Comparison of ENCODE assay signal across 8 mouse cellular contexts in the genomic region with DNA sequence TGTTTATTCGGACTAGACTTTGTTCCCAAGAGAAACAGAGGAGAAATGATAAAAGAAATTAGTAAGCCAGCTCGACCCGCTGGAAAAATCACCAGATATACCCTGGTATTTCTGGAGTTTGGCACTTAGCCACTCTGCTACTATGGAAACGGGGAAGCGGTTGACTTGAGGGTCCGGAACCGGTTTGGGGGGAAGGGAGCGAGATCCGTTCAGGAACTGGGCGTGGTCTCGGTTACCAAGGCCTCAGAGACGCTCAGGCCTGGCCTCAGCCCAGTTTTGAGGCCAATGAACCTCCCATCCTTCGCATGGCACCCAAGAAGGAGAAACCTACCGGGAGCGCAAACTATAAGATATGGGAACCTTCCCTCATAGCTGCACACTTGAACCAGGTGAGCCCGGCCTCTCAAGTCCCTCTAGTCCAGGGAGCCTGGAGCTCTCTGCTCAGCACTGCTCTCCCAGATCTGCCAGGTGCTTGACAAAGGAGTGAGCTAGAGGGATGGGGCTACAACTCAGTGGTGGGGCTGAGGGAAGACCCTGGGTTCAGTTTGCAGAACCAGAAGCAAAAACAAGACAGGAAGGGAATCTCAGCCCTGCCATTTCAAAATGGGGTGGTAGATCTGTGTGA. TPM values are rescaled to one million over a fixed set of nuclear protein-coding genes. Genes with fewer than 3 reads are reported as not detected.
DNase-seq lines count a peak whose midpoint lies in the region; ATAC-seq lines count a peak whose summit lies in the region.

A gene (plus strand): TSS at position 220 of the 625 bp plus-strand sequence.

- peak within 1 kb of the TSS; percentile 37; the same call in 1 of the 2 replicates for H3K27ac ChIP-seq in lung, embryonic 16.5 days (ENCODE audit: low read length)

- ATAC-seq in lung, embryonic 16.5 days (ENCODE audit: low read depth), result peak; percentile 96

- no peak within 1 kb of the TSS for H3K9ac ChIP-seq in lung, embryonic 16.5 days (ENCODE audit: low read length)

- peaks cover 11% of the 10 kb centered on the region; the same call in 1 of the 2 replicates for H3K4me1 ChIP-seq in lung, embryonic 16.5 days (replicated peaks; ENCODE audit: control insufficient read depth, insufficient read depth, low read length)

- peak within 1 kb of the TSS; percentile 45 for H3K4me2 ChIP-seq in lung, embryonic 16.5 days (ENCODE audit: low read depth, low read length)

- no peaks in the 10 kb centered on the region for H3K36me3 ChIP-seq in lung, embryonic 16.5 days (ENCODE audit: control insufficient read depth, insufficient read depth, low read length)

- DNase-seq in adrenal gland, adult 2 months, result peak; percentile 1
- no peak for DNase-seq in adrenal gland, postnatal 4 days (ENCODE audit: low spot score in 2 of 2)
- DNase-seq in right cerebral cortex, postnatal 10 days (ENCODE audit: low spot score in 2 of 2), result peak; percentile 59 to 64
- DNase-seq in right cerebral cortex, postnatal 36 days (ENCODE audit: low spot score in 2 of 2), result no peak
- DNase-seq in kidney, adult 8-10 months, result peak; percentile 4 to 6
- DNase-seq in B cell, adult 2 months, result no peak
- DNase-seq in adipocyte (ENCODE audit: low spot score), result no peak

- 18% methylated on average over 16 of the region's 16 CpGs for WGBS in lung, embryonic 16.5 days

- H3K27me3 ChIP-seq in lung, embryonic 16.5 days (ENCODE audit: control insufficient read depth, insufficient read depth, low read depth, low read length), result no peaks in the 10 kb centered on the region

- peak within 1 kb of the TSS; percentile 11 for H3K4me3 ChIP-seq in lung, embryonic 16.5 days (ENCODE audit: low read length)

- no peaks in the 10 kb centered on the region for H3K9me3 ChIP-seq in lung, embryonic 16.5 days (ENCODE audit: control insufficient read depth, low read length)

RNA-seq across cellular contexts. Expression of the gene that starts here (rescaled TPM):
- not detected for total RNA-seq in adrenal gland, adult 2 months (2021)
- 0.01 TPM in 1 of 2 replicates, not detected in the other for polyA plus RNA-seq in adrenal gland, adult 2 months (2012; rRNA removed)
- total RNA-seq in adrenal gland, postnatal 4 days (2021), result under 1 TPM in 1 of 2 experiments, not detected in 1; 0.20 TPM
- 5.8 and 10.0 TPM in 2 replicates for polyA plus RNA-seq in lung, embryonic 16.5 days (2015; fragmentation: Nextera tagmentation; extraction: Ambion mirVana)

Comparison
In these comparisons a context has a peak if more than half of its experiments do, and no peak if none do; other contexts are left out.
1. DNase-seq: peak in right cerebral cortex, postnatal 10 days (2 of 2) and kidney, adult 8-10 months (2 of 2); none in adrenal gland, postnatal 4 days (0 of 2), right cerebral cortex, postnatal 36 days (0 of 2), B cell, adult 2 months (0 of 2) and adipocyte (single experiment).
2. Peak in DNase-seq in adrenal gland, adult 2 months; RNA of the gene not detected or under 1 TPM.